Mouse (Mus musculus) midbrain, postnatal 0 days (tissue): ENCODE results near the gene Nuf2. TPM values are rescaled to one million over a fixed set of nuclear protein-coding genes. Genes with fewer than 3 reads are reported as not detected.
A peak's percentile ranks its signal among the peaks of the same experiment; 100 is the strongest.

ENCODE experiments used
- ATAC-seq: fragments of 200-750 bp; cut with Nextera tagmentation; 2 replicates; pipeline ENCODE4 v1.8.0; 2017; ENCODE audit warnings: moderate number of reproducible peaks, mild to moderate bottlenecking, moderate TSS enrichment, moderate library complexity; ENCODE audit not compliant: low FRiP score
- DNase-seq: peaks from one replicate; pipeline ENCODE4 v3.0.0-alpha.2; 2015; ENCODE audit warnings: low spot score
- H3K27ac ChIP-seq: fragments of 300-500 bp; sonication (generic); 2 replicates; pipeline ENCODE4 v1.5.1; 2014; ENCODE audit warnings: low read depth, mild to moderate bottlenecking, low read length, mixed read lengths
- H3K27me3 ChIP-seq: fragments of 300-500 bp; sonication (generic); 2 replicates; pipeline ENCODE4 v1.6.1; 2014; ENCODE audit warnings: low read length, control low read depth, mixed read lengths; ENCODE audit not compliant: insufficient read depth
- H3K36me3 ChIP-seq: fragments of 300-500 bp; sonication (generic); 2 replicates; pipeline ENCODE4 v1.6.1; 2014; ENCODE audit warnings: low read length, control low read depth, mixed read lengths; ENCODE audit not compliant: insufficient read depth
- H3K4me1 ChIP-seq: fragments of 300-500 bp; sonication (generic); 2 replicates; pipeline ENCODE4 v1.6.1; 2014; ENCODE audit warnings: mild to moderate bottlenecking, control low read depth, antibody characterized with exemption, low read length, mixed read lengths; ENCODE audit not compliant: insufficient read depth
- H3K4me2 ChIP-seq: fragments of 300-500 bp; sonication (generic); 2 replicates; pipeline ENCODE4 v1.6.1; 2014; ENCODE audit warnings: low read depth, mild to moderate bottlenecking, low read length, mixed read lengths; ENCODE audit not compliant: poor library complexity, severe bottlenecking
- H3K4me3 ChIP-seq: fragments of 300-500 bp; sonication (generic); 2 replicates; pipeline ENCODE4 v1.5.1; 2014; ENCODE audit warnings: low read depth, mild to moderate bottlenecking, low read length, moderate library complexity
- H3K9ac ChIP-seq: fragments of 300-500 bp; sonication (generic); replicated peaks from 2 replicates; pipeline ENCODE4 v1.6.1; 2014; ENCODE audit warnings: mild to moderate bottlenecking, low read length, moderate library complexity, mixed read lengths; ENCODE audit not compliant: poor library complexity, severe bottlenecking
- H3K9me3 ChIP-seq: fragments of 300-500 bp; sonication (generic); 2 replicates; pipeline ENCODE4 v1.6.1; 2016; ENCODE audit warnings: low read length, control low read depth
- CTCF ChIP-seq: IDR thresholded peaks from 2 replicates; pipeline ENCODE4 v1.5.1; 2016; ENCODE audit warnings: antibody characterized with exemption, mild to moderate bottlenecking
- WGBS: fragments of 180-500 bp; shearing (Covaris S2); extraction: QIAGEN DNeasy Blood & Tissue Kit; methylation state at CpG from one replicate; pipeline ENCODE4 v1.1.7; 2014; 5-methylcytosine and 5-hydroxymethylcytosine counted together
- polyA plus RNA-seq: library from polyadenylated mRNA; unstranded; fragments of >200 nt; fragmentation: Nextera tagmentation; extraction: Ambion mirVana; gene quantifications from 2 replicates; pipeline ENCODE4 v1.2.1, GENCODE M21; 2015
- total RNA-seq: library from RNA; depleted of rRNA; stranded (reverse); fragments of >200 nt; gene quantifications from 2 replicates; pipeline ENCODE4 v1.2.3, GENCODE M21; 2014; rRNA removed

The Nuf2 gene
- 3.5 and 3.7 TPM in 2 replicates for total RNA-seq
- polyA plus RNA-seq, result 4.2 and 4.7 TPM in 2 replicates

DNA sequence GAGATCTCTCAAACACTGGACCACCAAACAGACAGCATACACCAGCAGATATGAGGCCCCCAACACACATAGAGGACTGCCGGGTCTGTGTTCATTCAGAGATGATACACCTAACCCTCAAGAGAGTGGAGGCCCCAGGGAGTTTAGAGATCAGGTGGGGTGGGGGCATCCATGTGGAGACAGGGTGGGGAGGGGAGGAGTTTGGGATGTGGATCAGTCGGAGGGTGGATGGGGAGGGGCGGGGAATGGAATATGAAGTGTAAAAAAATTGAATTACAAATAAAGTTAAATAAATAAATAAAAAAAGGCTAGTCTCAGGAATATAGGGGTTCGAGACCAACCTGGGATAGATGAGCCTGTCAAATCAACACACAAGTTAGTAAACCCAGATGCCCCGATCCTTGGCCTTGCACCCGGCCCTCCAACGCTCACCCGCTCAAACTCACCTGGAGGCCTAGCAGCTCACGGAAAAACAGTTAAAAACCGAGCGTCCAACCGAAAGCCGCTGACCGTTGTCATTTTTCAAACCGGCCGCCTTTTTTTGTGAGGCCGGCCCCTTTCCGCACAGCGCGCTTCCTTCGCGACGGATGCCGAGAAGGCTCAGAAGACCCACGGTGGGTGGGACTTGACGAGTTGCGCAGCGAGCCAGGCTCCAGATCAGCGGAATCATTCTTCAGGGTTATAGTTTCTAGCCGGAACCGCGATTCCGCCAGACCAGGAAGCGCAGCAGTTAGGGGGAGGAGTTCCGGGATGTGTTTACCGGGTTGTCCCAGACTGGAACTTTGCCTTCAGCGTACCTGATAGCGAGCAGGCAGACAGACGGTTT lies at the start of gene Nuf2:
Gene Nuf2 (minus strand): TSS at position 589 of the 826 bp plus-strand sequence.
- Histone ChIP-seq H3K4me3 (peak within 1 kb of the TSS; percentile 47), H3K27ac (peak within 1 kb of the TSS; percentile 80), H3K9me3 (no peaks in the 10 kb centered on the region), H3K4me1 (no peaks in the 10 kb centered on the region), H3K4me2 (peak within 1 kb of the TSS; percentile 59), H3K36me3 (no peaks in the 10 kb centered on the region), H3K9ac (peak within 1 kb of the TSS; percentile 55), H3K27me3 (no peaks in the 10 kb centered on the region)
- ATAC-seq (peak; percentile 98), DNase-seq (peak; percentile 99)
- under 1% methylated on average over 39 of the region's 39 CpGs for WGBS
- TF ChIP-seq CTCF, result no peak

DNA sequence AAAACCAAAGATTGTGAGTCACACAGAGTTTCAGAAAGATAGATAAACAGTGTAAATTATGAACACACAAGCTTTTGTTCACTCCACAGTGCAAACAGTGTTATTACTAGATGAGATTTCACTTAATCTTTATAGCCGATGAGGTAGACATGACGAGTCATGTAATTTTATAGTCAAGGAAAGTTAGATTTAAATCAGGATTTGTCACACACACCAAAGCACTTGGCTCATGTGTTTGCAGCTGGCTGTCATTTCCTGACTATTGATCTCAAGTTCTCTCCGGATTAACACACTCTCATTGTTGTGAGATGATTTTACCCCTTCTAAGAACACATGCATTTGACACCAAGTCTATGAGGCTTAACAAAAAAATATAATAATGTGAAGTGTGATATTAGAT lies 48.3 kb upstream of the Nuf2 start:
- TF ChIP-seq CTCF, result no peak
- Histone ChIP-seq H3K36me3 (no peaks in the 10 kb centered on the region), H3K4me2 (no peak overlapping the region), H3K4me1 (no peaks in the 10 kb centered on the region), H3K9ac (no peak overlapping the region), H3K9me3 (no peaks in the 10 kb centered on the region), H3K27ac (no peak overlapping the region), H3K27me3 (no peaks in the 10 kb centered on the region), H3K4me3 (no peak overlapping the region)
- ATAC-seq (no peak), DNase-seq (no peak)
- 75% methylated on average over 3 of the region's 3 CpGs for WGBS

DNA sequence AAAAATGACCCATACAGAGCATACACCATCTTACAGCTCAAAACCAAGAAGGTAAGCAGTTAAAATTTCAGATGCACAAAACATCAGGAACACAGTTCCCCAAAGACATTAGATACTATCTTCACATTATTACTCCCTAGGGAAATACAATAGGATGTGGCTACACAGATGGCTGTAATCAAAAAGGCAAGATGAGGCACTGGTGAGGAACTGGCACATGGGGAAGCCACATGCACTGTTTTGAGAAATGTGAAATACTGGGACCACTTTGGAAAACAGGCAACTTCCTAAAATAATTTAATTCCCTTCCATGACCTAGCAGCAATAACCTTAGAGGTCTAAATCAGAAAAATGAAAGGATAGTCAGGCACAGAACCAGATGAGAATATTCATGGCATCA lies 42.9 kb upstream of the Nuf2 start:
- H3K4me1 ChIP-seq, result no peaks in the 10 kb centered on the region
- no peaks in the 10 kb centered on the region for H3K36me3 ChIP-seq
- no peak overlapping the region for H3K4me2 ChIP-seq
- DNase-seq (no peak), ATAC-seq (no peak)
- no peaks in the 10 kb centered on the region for H3K27me3 ChIP-seq
- H3K9ac ChIP-seq, result no peak overlapping the region
- H3K4me3 ChIP-seq, result no peak overlapping the region
- no peak for TF ChIP-seq CTCF
- no peak overlapping the region for H3K27ac ChIP-seq
- H3K9me3 ChIP-seq, result no peaks in the 10 kb centered on the region

DNA sequence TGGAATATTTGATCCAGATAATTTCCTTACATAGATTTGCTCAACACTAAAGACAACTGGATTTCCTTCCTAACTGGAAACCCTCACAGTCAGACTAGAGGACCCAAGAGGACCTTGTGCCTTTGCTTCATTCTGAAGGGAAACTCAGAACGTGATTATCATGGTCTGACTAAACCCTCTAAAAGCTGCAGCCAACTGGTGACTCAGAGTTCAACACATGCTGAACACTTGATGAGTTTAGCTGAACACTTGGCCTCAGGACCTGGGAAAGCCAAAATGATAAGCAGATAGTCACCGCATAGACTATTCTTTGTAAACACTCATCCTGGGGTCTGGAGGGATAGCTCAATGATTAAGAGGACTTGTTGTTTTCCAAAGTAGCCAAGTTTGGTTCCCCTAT lies 24.4 kb upstream of the Nuf2 start:
- H3K4me2 ChIP-seq, result no peak overlapping the region
- ATAC-seq (no peak), DNase-seq (no peak)
- H3K9ac ChIP-seq, result no peak overlapping the region
- H3K9me3 ChIP-seq, result no peaks in the 10 kb centered on the region
- no peaks in the 10 kb centered on the region for H3K4me1 ChIP-seq
- no peak overlapping the region for H3K4me3 ChIP-seq
- H3K27me3 ChIP-seq, result no peaks in the 10 kb centered on the region
- TF ChIP-seq CTCF, result no peak
- H3K36me3 ChIP-seq, result no peaks in the 10 kb centered on the region
- 85% methylated on average over 2 of the region's 2 CpGs for WGBS
- H3K27ac ChIP-seq, result no peak overlapping the region

DNA sequence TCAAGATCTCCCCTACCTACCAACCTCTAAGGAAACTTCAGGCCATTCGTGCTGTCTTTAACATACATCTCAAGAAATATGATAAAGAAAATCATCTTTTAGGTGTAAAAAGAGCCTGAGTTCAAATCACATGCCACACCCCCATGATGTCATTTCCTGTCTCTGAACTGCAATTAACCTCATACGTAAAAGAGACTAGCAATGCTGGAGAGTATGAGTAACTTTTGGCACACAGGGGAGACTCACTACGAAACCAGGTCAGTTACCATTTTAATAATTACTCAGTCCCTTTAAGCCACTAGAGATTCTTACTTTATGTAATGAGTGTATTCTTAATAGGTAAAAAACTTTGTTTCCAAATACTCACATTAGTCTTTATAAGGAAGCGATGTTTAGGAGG lies 23.8 kb upstream of the Nuf2 start:
- Histone ChIP-seq H3K4me1 (no peaks in the 10 kb centered on the region), H3K36me3 (no peaks in the 10 kb centered on the region), H3K27ac (no peak overlapping the region), H3K9me3 (no peaks in the 10 kb centered on the region), H3K4me2 (no peak overlapping the region), H3K9ac (no peak overlapping the region), H3K27me3 (no peaks in the 10 kb centered on the region), H3K4me3 (no peak overlapping the region)
- 92% methylated on average over 4 of the region's 4 CpGs for WGBS
- no peak for TF ChIP-seq CTCF
- ATAC-seq, result no peak
- DNase-seq, result no peak

DNA sequence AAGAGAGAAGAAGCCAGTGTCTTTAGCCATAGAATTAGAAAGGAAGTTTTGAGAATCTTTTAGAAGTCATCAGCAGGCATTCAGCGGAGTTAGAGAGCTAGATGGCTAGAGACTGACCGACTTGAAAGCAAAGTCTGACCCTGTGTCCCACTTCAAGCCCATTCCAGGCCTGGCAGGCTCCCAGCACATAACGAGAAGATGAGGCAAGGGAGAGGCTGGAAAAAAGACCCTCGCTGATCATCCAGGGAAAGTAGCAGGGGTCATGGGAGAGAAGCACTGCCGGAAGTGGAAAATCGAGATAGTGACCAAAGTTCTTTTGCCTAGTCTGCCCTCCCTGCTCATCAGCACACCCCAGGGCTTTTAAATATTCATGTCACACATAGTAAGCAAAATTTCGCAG lies 22.2 kb upstream of the Nuf2 start:
- H3K36me3 ChIP-seq, result no peaks in the 10 kb centered on the region
- H3K9me3 ChIP-seq, result no peaks in the 10 kb centered on the region
- no peak overlapping the region for H3K4me2 ChIP-seq
- 83% methylated on average over 7 of the region's 7 CpGs for WGBS
- ATAC-seq (no peak), DNase-seq (no peak)
- no peak overlapping the region for H3K9ac ChIP-seq
- H3K27ac ChIP-seq, result no peak overlapping the region
- no peak overlapping the region for H3K4me3 ChIP-seq
- H3K27me3 ChIP-seq, result no peaks in the 10 kb centered on the region
- H3K4me1 ChIP-seq, result no peaks in the 10 kb centered on the region
- TF ChIP-seq CTCF, result no peak
